Comparison of ENCODE assay signal across 24 mouse cellular contexts in genomic region chr5:125460574-125460973, GRCm38 (mm10). TPM values are rescaled to one million over a fixed set of nuclear protein-coding genes. Genes with fewer than 3 reads are reported as not detected.
DNase-seq lines count a peak whose midpoint lies in the region; ATAC-seq and TF ChIP-seq lines count a peak whose summit lies in the region.
"Had no signal": no experiment of that assay in that cellular context is flagged by ENCODE, and none has a peak within 500 bp of the region (broad histone marks: within the 10 kb centered on the region; RNA-seq: fewer than 3 reads in every experiment).

No protein-coding gene starts in this region.

- no peaks in the 10 kb centered on the region for H3K9me3 ChIP-seq in midbrain, postnatal 0 days (ENCODE audit: low read length)
- no peaks in the 10 kb centered on the region for H3K9me3 ChIP-seq in midbrain, embryonic 13.5 days
- H3K9me3 ChIP-seq: forebrain, embryonic 10.5 days; heart, embryonic 15.5 days; hindbrain, embryonic 15.5 days; limb, embryonic 13.5 days; lung, embryonic 15.5 days; neural tube, embryonic 12.5 days had no signal

- no peaks in the 10 kb centered on the region for H3K27me3 ChIP-seq in midbrain, postnatal 0 days (ENCODE audit: insufficient read depth, low read length)
- no peaks in the 10 kb centered on the region for H3K27me3 ChIP-seq in midbrain, embryonic 13.5 days
- H3K27me3 ChIP-seq: heart, embryonic 15.5 days; hindbrain, embryonic 15.5 days; limb, embryonic 13.5 days; lung, embryonic 15.5 days; neural tube, embryonic 12.5 days; Patski had no signal

- H3K4me2 ChIP-seq in midbrain, postnatal 0 days (ENCODE audit: low read depth, low read length, poor library complexity, severe bottlenecking): no peak overlapping the region
- no peak overlapping the region for H3K4me2 ChIP-seq in midbrain, embryonic 13.5 days (replicated peaks)
- H3K4me2 ChIP-seq: heart, embryonic 15.5 days; hindbrain, embryonic 15.5 days; limb, embryonic 13.5 days; lung, embryonic 15.5 days; midbrain, embryonic 11.5 days; neural tube, embryonic 12.5 days had no signal

- peak; percentile 41 for DNase-seq in CD4-positive, CD25-positive, alpha-beta regulatory T cell, adult 2 months (ENCODE audit: low read depth, low spot score)
- DNase-seq in layer of hippocampus, adult 2 months (ENCODE audit: low spot score in 2 of 2): no peak
- no peak for DNase-seq in layer of hippocampus, adult 9-10 months (ENCODE audit: low spot score)
- no peak for DNase-seq in midbrain, postnatal 0 days (ENCODE audit: low spot score)
- no peak for DNase-seq in adrenal gland, postnatal 25 days
- DNase-seq in layer of hippocampus, postnatal 36 days: no peak
- DNase-seq: adrenal gland, adult 8-10 months; cerebellum, postnatal 36 days; gastrocnemius, postnatal 14 days; heart, adult 18-20 months; heart, postnatal 4 days; kidney, adult 2 months; kidney, postnatal 25 days; right cerebral cortex, postnatal 4 days had no signal

- H3K27ac ChIP-seq in layer of hippocampus, adult 2 months: no peak overlapping the region
- H3K27ac ChIP-seq in midbrain, postnatal 0 days (ENCODE audit: low read depth, low read length): no peak overlapping the region
- no peak overlapping the region for H3K27ac ChIP-seq in midbrain, embryonic 13.5 days
- H3K27ac ChIP-seq: forebrain, embryonic 10.5 days; heart, embryonic 15.5 days; hindbrain, embryonic 15.5 days; limb, embryonic 13.5 days; lung, embryonic 15.5 days; neural tube, embryonic 12.5 days had no signal

- H3K36me3 ChIP-seq in midbrain, postnatal 0 days (ENCODE audit: insufficient read depth, low read length): peaks cover 6% of the 10 kb centered on the region; the same call in 1 of the 2 replicates
- H3K36me3 ChIP-seq in midbrain, embryonic 13.5 days: peaks cover 9% of the 10 kb centered on the region

- no peak for ATAC-seq in CD4-positive, CD25-positive, alpha-beta regulatory T cell, adult 4 months
- no peak for ATAC-seq in midbrain, postnatal 0 days (ENCODE audit: low FRiP score)
- ATAC-seq in midbrain, embryonic 13.5 days: no peak
- ATAC-seq: Patski had no signal

- H3K9ac ChIP-seq in midbrain, postnatal 0 days (replicated peaks; ENCODE audit: low read length, poor library complexity, severe bottlenecking): no peak overlapping the region
- no peak overlapping the region for H3K9ac ChIP-seq in midbrain, embryonic 13.5 days (replicated peaks)
- H3K9ac ChIP-seq: heart, embryonic 15.5 days; hindbrain, embryonic 15.5 days; limb, embryonic 13.5 days; lung, embryonic 15.5 days; neural tube, embryonic 12.5 days had no signal

- no peak overlapping the region for H3K4me3 ChIP-seq in layer of hippocampus, adult 2 months
- H3K4me3 ChIP-seq in midbrain, postnatal 0 days (ENCODE audit: low read depth, low read length): no peak overlapping the region
- no peak overlapping the region for H3K4me3 ChIP-seq in midbrain, embryonic 13.5 days (replicated peaks)
- H3K4me3 ChIP-seq: forebrain, embryonic 10.5 days; heart, embryonic 15.5 days; hindbrain, embryonic 15.5 days; limb, embryonic 13.5 days; lung, embryonic 15.5 days; neural tube, embryonic 12.5 days had no signal

- H3K4me1 ChIP-seq in midbrain, postnatal 0 days (ENCODE audit: insufficient read depth, low read length): no peaks in the 10 kb centered on the region
- peaks cover 5% of the 10 kb centered on the region for H3K4me1 ChIP-seq in midbrain, embryonic 13.5 days (replicated peaks)

- WGBS in midbrain, postnatal 0 days: 89% methylated on average over 3 of the region's 3 CpGs
- WGBS in midbrain, embryonic 13.5 days: 85% methylated on average over 3 of the region's 3 CpGs

- peak; percentile 59 for TF ChIP-seq CTCF in layer of hippocampus, adult 2 months (conservative IDR thresholded peaks at IDR 0.05)
- peak; percentile 12; the same call in 1 of the 2 replicates for TF ChIP-seq CTCF in midbrain, postnatal 0 days (IDR thresholded peaks at IDR 0.05)

RNA-seq across cellular contexts. Expression of gene Aacs, which starts 15.0 kb away (rescaled TPM):
- 10 to 100 TPM; 22.1 to 39.8 TPM for polyA plus RNA-seq in CD4-positive, CD25-positive, alpha-beta regulatory T cell, adult 4 months (2017; shearing (Covaris generic))
- total RNA-seq in layer of hippocampus, adult 2 months (2021): 10 to 100 TPM; 48.1 to 55.5 TPM
- total RNA-seq in midbrain, postnatal 0 days (2014; rRNA removed): 104 and 112 TPM in 2 replicates
- polyA plus RNA-seq in midbrain, postnatal 0 days (2015; fragmentation: Nextera tagmentation; extraction: Ambion mirVana): 84.8 and 86.5 TPM in 2 replicates
- 54.5 and 57.5 TPM in 2 replicates for polyA plus RNA-seq in midbrain, embryonic 13.5 days (2015; fragmentation: Nextera tagmentation; extraction: Ambion mirVana)
- 88.5 and 93.5 TPM in 2 replicates for total RNA-seq in adrenal gland, postnatal 25 days (2021)
- total RNA-seq in layer of hippocampus, postnatal 36 days (2021): 10 to 100 TPM; 53.9 to 56.1 TPM

RNA-seq across cellular contexts. Expression of gene Bri3bp, which starts 19.2 kb away (rescaled TPM):
- polyA plus RNA-seq in CD4-positive, CD25-positive, alpha-beta regulatory T cell, adult 4 months (2017; shearing (Covaris generic)): 1 to 10 TPM; 4.3 to 7.5 TPM
- 100 to 1,000 TPM in 1 of 2 experiments, 10 to 100 TPM in 1; 93.2 to 107 TPM for total RNA-seq in layer of hippocampus, adult 2 months (2021)
- total RNA-seq in midbrain, postnatal 0 days (2014; rRNA removed): 89.5 and 96.0 TPM in 2 replicates
- polyA plus RNA-seq in midbrain, postnatal 0 days (2015; fragmentation: Nextera tagmentation; extraction: Ambion mirVana): 42.3 and 43.9 TPM in 2 replicates
- polyA plus RNA-seq in midbrain, embryonic 13.5 days (2015; fragmentation: Nextera tagmentation; extraction: Ambion mirVana): 28.2 and 29.6 TPM in 2 replicates
- total RNA-seq in adrenal gland, postnatal 25 days (2021): 18.4 and 37.3 TPM in 2 replicates
- 100 to 1,000 TPM; 105 to 106 TPM for total RNA-seq in layer of hippocampus, postnatal 36 days (2021)

RNA-seq across cellular contexts. Expression of gene Dhx37, which starts 26.7 kb away (rescaled TPM):
- polyA plus RNA-seq in CD4-positive, CD25-positive, alpha-beta regulatory T cell, adult 4 months (2017; shearing (Covaris generic)): 1 to 10 TPM; 8.4 to 8.6 TPM
- total RNA-seq in layer of hippocampus, adult 2 months (2021): 10 to 100 TPM; 15.2 to 15.6 TPM
- 17.8 and 32.9 TPM in 2 replicates for total RNA-seq in midbrain, postnatal 0 days (2014; rRNA removed)
- 10.9 TPM in 2 replicates for polyA plus RNA-seq in midbrain, postnatal 0 days (2015; fragmentation: Nextera tagmentation; extraction: Ambion mirVana)
- polyA plus RNA-seq in midbrain, embryonic 13.5 days (2015; fragmentation: Nextera tagmentation; extraction: Ambion mirVana): 12.1 and 13.2 TPM in 2 replicates
- total RNA-seq in adrenal gland, postnatal 25 days (2021): 17.5 and 25.9 TPM in 2 replicates
- total RNA-seq in layer of hippocampus, postnatal 36 days (2021): 10 to 100 TPM; 12.2 to 12.7 TPM
